In genomic region chr7:144037541-144037940, GRCm38 (mm10) we compare ENCODE assay signal across 10 mouse cellular contexts. TPM values are rescaled to one million over a fixed set of nuclear protein-coding genes. Genes with fewer than 3 reads are reported as not detected.
DNase-seq lines count a peak whose midpoint lies in the region; ATAC-seq and TF ChIP-seq lines count a peak whose summit lies in the region.
"Had no signal": no experiment of that assay in that cellular context is flagged by ENCODE, and none has a peak within 500 bp of the region (broad histone marks: within the 10 kb centered on the region; RNA-seq: fewer than 3 reads in every experiment).

No protein-coding gene starts in this region.

- H3K9me3 ChIP-seq in forebrain, embryonic 13.5 days (replicated peaks): no peaks in the 10 kb centered on the region
- H3K9me3 ChIP-seq in forebrain, embryonic 10.5 days: no peaks in the 10 kb centered on the region
- no peaks in the 10 kb centered on the region for H3K9me3 ChIP-seq in midbrain, embryonic 12.5 days
- H3K9me3 ChIP-seq in midbrain, embryonic 10.5 days (replicated peaks): no peaks in the 10 kb centered on the region
- H3K9me3 ChIP-seq in hindbrain, embryonic 14.5 days (ENCODE audit: control insufficient read depth, low read length): no peaks in the 10 kb centered on the region
- no peaks in the 10 kb centered on the region for H3K9me3 ChIP-seq in neural tube, embryonic 14.5 days (ENCODE audit: control insufficient read depth, low read length)
- H3K9me3 ChIP-seq: limb, embryonic 13.5 days had no signal

- 89% methylated on average over 11 of the region's 11 CpGs for WGBS in forebrain, embryonic 13.5 days
- 95% methylated on average over 11 of the region's 11 CpGs for WGBS in forebrain, embryonic 10.5 days
- 93% methylated on average over 11 of the region's 11 CpGs for WGBS in midbrain, embryonic 12.5 days
- WGBS in midbrain, embryonic 10.5 days: 94% methylated on average over 11 of the region's 11 CpGs
- 93% methylated on average over 11 of the region's 11 CpGs for WGBS in hindbrain, embryonic 14.5 days
- WGBS in neural tube, embryonic 14.5 days: 94% methylated on average over 11 of the region's 11 CpGs
- 89% methylated on average over 11 of the region's 11 CpGs for WGBS in cerebellum, adult 2 months

- H3K4me2 ChIP-seq in forebrain, embryonic 13.5 days: no peak overlapping the region
- no peak overlapping the region for H3K4me2 ChIP-seq in midbrain, embryonic 12.5 days (replicated peaks)
- no peak overlapping the region for H3K4me2 ChIP-seq in hindbrain, embryonic 14.5 days (replicated peaks)
- no peak overlapping the region for H3K4me2 ChIP-seq in neural tube, embryonic 14.5 days (ENCODE audit: low read depth, low read length)
- H3K4me2 ChIP-seq: limb, embryonic 13.5 days had no signal

- H3K27me3 ChIP-seq in forebrain, embryonic 13.5 days: no peaks in the 10 kb centered on the region
- no peaks in the 10 kb centered on the region for H3K27me3 ChIP-seq in forebrain, embryonic 10.5 days (ENCODE audit: poor library complexity, severe bottlenecking)
- H3K27me3 ChIP-seq in midbrain, embryonic 12.5 days: peaks cover 4% of the 10 kb centered on the region; the same call in 1 of the 2 replicates
- no peaks in the 10 kb centered on the region for H3K27me3 ChIP-seq in midbrain, embryonic 10.5 days (ENCODE audit: low read depth, poor library complexity, severe bottlenecking)
- no peaks in the 10 kb centered on the region for H3K27me3 ChIP-seq in hindbrain, embryonic 14.5 days (ENCODE audit: control insufficient read depth, insufficient read depth, low read length)
- no peaks in the 10 kb centered on the region for H3K27me3 ChIP-seq in neural tube, embryonic 14.5 days (ENCODE audit: control insufficient read depth, insufficient read depth, low read length)
- H3K27me3 ChIP-seq in cerebellum, adult 2 months (ENCODE audit: control insufficient read depth, insufficient read depth, low read length): no peaks in the 10 kb centered on the region
- H3K27me3 ChIP-seq: limb, embryonic 13.5 days had no signal

- H3K9ac ChIP-seq in forebrain, embryonic 13.5 days: no peak overlapping the region
- no peak overlapping the region for H3K9ac ChIP-seq in midbrain, embryonic 12.5 days (replicated peaks)
- no peak overlapping the region for H3K9ac ChIP-seq in hindbrain, embryonic 14.5 days
- no peak overlapping the region for H3K9ac ChIP-seq in neural tube, embryonic 14.5 days (replicated peaks; ENCODE audit: low read depth, low read length)
- H3K9ac ChIP-seq: limb, embryonic 13.5 days had no signal

- no peak for DNase-seq in forebrain, embryonic 10.5 days (ENCODE audit: extremely low spot score, low spot score)
- no peak for DNase-seq in midbrain, embryonic 10.5 days (ENCODE audit: low spot score)
- DNase-seq in hindbrain, embryonic 14.5 days (ENCODE audit: low spot score): no peak
- DNase-seq in cerebellum, adult 2 months: no peak
- no peak for DNase-seq in Muller cell, postnatal 12 days (ENCODE audit: inconsistent ontology term)
- DNase-seq: B cell, adult 2 months had no signal

- peak; percentile 48 for ATAC-seq in forebrain, embryonic 13.5 days
- ATAC-seq in midbrain, embryonic 12.5 days (ENCODE audit: low FRiP score, low read depth): 0 out of 2 replicates have a peak, but pooled peaks have one; percentile 12
- peak; percentile 6; the same call in 1 of the 2 replicates for ATAC-seq in hindbrain, embryonic 14.5 days (ENCODE audit: low FRiP score)
- ATAC-seq in neural tube, embryonic 14.5 days (ENCODE audit: low read depth): no peak

- TF ChIP-seq POLR2A in cerebellum, adult 2 months (IDR thresholded peaks at IDR 0.05; ENCODE audit: borderline replicate concordance, insufficient read depth, low read length): no peak

- TF ChIP-seq CTCF in cerebellum, adult 2 months (IDR thresholded peaks at IDR 0.05; ENCODE audit: borderline replicate concordance, insufficient read depth, low read depth, low read length): no peak

- no peaks in the 10 kb centered on the region for H3K36me3 ChIP-seq in forebrain, embryonic 13.5 days (ENCODE audit: poor library complexity, severe bottlenecking)
- no peaks in the 10 kb centered on the region for H3K36me3 ChIP-seq in forebrain, embryonic 10.5 days (replicated peaks)
- H3K36me3 ChIP-seq in midbrain, embryonic 12.5 days: no peaks in the 10 kb centered on the region
- H3K36me3 ChIP-seq in midbrain, embryonic 10.5 days: no peaks in the 10 kb centered on the region
- no peaks in the 10 kb centered on the region for H3K36me3 ChIP-seq in hindbrain, embryonic 14.5 days (replicated peaks; ENCODE audit: control insufficient read depth, insufficient read depth)
- no peaks in the 10 kb centered on the region for H3K36me3 ChIP-seq in neural tube, embryonic 14.5 days (ENCODE audit: control insufficient read depth, insufficient read depth, low read length)
- H3K36me3 ChIP-seq: limb, embryonic 13.5 days had no signal

- H3K27ac ChIP-seq in forebrain, embryonic 13.5 days: peak overlapping the region; percentile 93
- no peak overlapping the region for H3K27ac ChIP-seq in forebrain, embryonic 10.5 days
- peak overlapping the region; percentile 71 for H3K27ac ChIP-seq in midbrain, embryonic 12.5 days (replicated peaks)
- H3K27ac ChIP-seq in midbrain, embryonic 10.5 days (replicated peaks): no peak overlapping the region
- H3K27ac ChIP-seq in hindbrain, embryonic 14.5 days: peak overlapping the region; percentile 77
- H3K27ac ChIP-seq in neural tube, embryonic 14.5 days (ENCODE audit: low read depth, low read length): peak overlapping the region; percentile 25
- H3K27ac ChIP-seq in cerebellum, adult 2 months (ENCODE audit: insufficient read depth, low read length): no peak overlapping the region
- H3K27ac ChIP-seq: limb, embryonic 13.5 days had no signal

- H3K4me1 ChIP-seq in forebrain, embryonic 13.5 days: peaks cover 30% of the 10 kb centered on the region
- H3K4me1 ChIP-seq in forebrain, embryonic 10.5 days: peaks cover 18% of the 10 kb centered on the region
- H3K4me1 ChIP-seq in midbrain, embryonic 12.5 days: peaks cover 19% of the 10 kb centered on the region
- H3K4me1 ChIP-seq in midbrain, embryonic 10.5 days: peaks cover 14% of the 10 kb centered on the region
- H3K4me1 ChIP-seq in hindbrain, embryonic 14.5 days (replicated peaks; ENCODE audit: control insufficient read depth, insufficient read depth, low read length): peaks cover 19% of the 10 kb centered on the region
- peaks cover 8% of the 10 kb centered on the region; the same call in 1 of the 2 replicates for H3K4me1 ChIP-seq in neural tube, embryonic 14.5 days (ENCODE audit: control insufficient read depth, insufficient read depth, low read length)
- H3K4me1 ChIP-seq in cerebellum, adult 2 months (ENCODE audit: control insufficient read depth, insufficient read depth, low read length): peaks cover 6% of the 10 kb centered on the region
- H3K4me1 ChIP-seq: limb, embryonic 13.5 days had no signal

- H3K4me3 ChIP-seq in forebrain, embryonic 13.5 days: no peak overlapping the region
- no peak overlapping the region for H3K4me3 ChIP-seq in forebrain, embryonic 10.5 days
- no peak overlapping the region for H3K4me3 ChIP-seq in midbrain, embryonic 12.5 days
- H3K4me3 ChIP-seq in midbrain, embryonic 10.5 days: no peak overlapping the region
- no peak overlapping the region for H3K4me3 ChIP-seq in hindbrain, embryonic 14.5 days (replicated peaks; ENCODE audit: low read length)
- no peak overlapping the region for H3K4me3 ChIP-seq in neural tube, embryonic 14.5 days (ENCODE audit: low read depth, low read length)
- no peak overlapping the region for H3K4me3 ChIP-seq in cerebellum, adult 2 months (replicated peaks; ENCODE audit: insufficient read depth, low read depth, low read length)
- H3K4me3 ChIP-seq: limb, embryonic 13.5 days had no signal

RNA-seq across cellular contexts. Expression of gene Shank2, which starts 35.8 kb away (rescaled TPM):
- polyA plus RNA-seq in forebrain, embryonic 13.5 days (2015; fragmentation: Nextera tagmentation; extraction: Ambion mirVana): 4.1 and 4.9 TPM in 2 replicates
- polyA plus RNA-seq in forebrain, embryonic 10.5 days (2016; fragmentation: Nextera tagmentation; extraction: Ambion mirVana): 0.67 and 0.86 TPM in 2 replicates
- polyA plus RNA-seq in midbrain, embryonic 12.5 days (2016; fragmentation: Nextera tagmentation; extraction: Ambion mirVana): 2.8 and 3.3 TPM in 2 replicates
- polyA plus RNA-seq in midbrain, embryonic 10.5 days (2016; fragmentation: Nextera tagmentation; extraction: Ambion mirVana): 0.91 and 1.5 TPM in 2 replicates
- 10.7 and 11.3 TPM in 2 replicates for polyA plus RNA-seq in hindbrain, embryonic 14.5 days (2014; fragmentation: Nextera tagmentation; extraction: Ambion mirVana)
- 11.7 and 16.1 TPM in 2 replicates for polyA plus RNA-seq in neural tube, embryonic 14.5 days (2014; fragmentation: Nextera tagmentation; extraction: Ambion mirVana)
- polyA plus RNA-seq in cerebellum, adult 2 months (2012; rRNA removed): 46.3 and 53.6 TPM in 2 replicates

Comparison
In these comparisons a context has a peak if more than half of its experiments do, and no peak if none do; other contexts are left out.
1. H3K27ac ChIP-seq: peak in forebrain, embryonic 13.5 days (single experiment), midbrain, embryonic 12.5 days (single experiment), hindbrain, embryonic 14.5 days (single experiment) and neural tube, embryonic 14.5 days (single experiment); none in forebrain, embryonic 10.5 days (single experiment), midbrain, embryonic 10.5 days (single experiment) and cerebellum, adult 2 months (single experiment).